Comparison of ENCODE assay signal across 7 mouse cellular contexts in the genomic region with DNA sequence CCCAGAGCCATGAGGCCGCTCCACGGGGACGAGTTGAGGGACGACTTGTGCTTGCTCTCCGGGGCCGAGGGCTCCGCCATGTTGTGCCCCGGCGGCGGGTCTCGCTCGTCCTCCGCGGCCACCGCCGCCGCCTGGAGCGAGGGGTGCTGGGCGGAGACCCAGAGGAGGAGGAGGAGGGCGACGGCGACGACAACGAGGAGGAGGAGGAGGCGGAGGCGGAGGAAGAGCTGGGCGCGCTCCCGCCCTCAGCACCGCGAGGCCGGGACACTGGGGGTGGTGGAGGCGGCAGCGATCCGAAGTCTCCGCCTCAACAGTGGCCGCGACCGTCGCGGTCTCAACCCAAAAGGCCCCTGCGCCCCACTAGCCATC. TPM values are rescaled to one million over a fixed set of nuclear protein-coding genes. Genes with fewer than 3 reads are reported as not detected.
DNase-seq lines count a peak whose midpoint lies in the region; ATAC-seq and TF ChIP-seq lines count a peak whose summit lies in the region.

No protein-coding gene starts in this region.

- no peak for TF ChIP-seq CTCF in testis, adult 2 months (IDR thresholded peaks at IDR 0.05; ENCODE audit: control insufficient read depth, insufficient read depth, insufficient replicate concordance, low read depth, low read length)
- no peak for TF ChIP-seq CTCF in liver, postnatal 0 days (IDR thresholded peaks at IDR 0.05; ENCODE audit: low read depth)
- TF ChIP-seq CTCF in small intestine, adult 2 months (IDR thresholded peaks at IDR 0.05; ENCODE audit: extremely low read depth, insufficient read length, insufficient replicate concordance, low read depth, low read length) = no peak

- H3K4me3 ChIP-seq in testis, adult 2 months (ENCODE audit: control insufficient read depth, low read depth, low read length) = peak overlapping the region; percentile 88
- peak overlapping the region; percentile 98 for H3K4me3 ChIP-seq in embryonic facial prominence, embryonic 10.5 days
- H3K4me3 ChIP-seq in hindbrain, embryonic 13.5 days = peak overlapping the region; percentile 99
- peak overlapping the region; percentile 97 for H3K4me3 ChIP-seq in liver, postnatal 0 days (ENCODE audit: low read depth, low read length)
- peak overlapping the region; percentile 96 for H3K4me3 ChIP-seq in small intestine, adult 2 months (ENCODE audit: low read depth, low read length)

- under 1% methylated on average over 39 of the region's 42 CpGs for WGBS in embryonic facial prominence, embryonic 10.5 days
- under 1% methylated on average over 30 of the region's 42 CpGs for WGBS in hindbrain, embryonic 13.5 days
- WGBS in liver, postnatal 0 days (ENCODE audit: insufficient replicate concordance) = 0% methylated on average over 18 of the region's 42 CpGs
- under 1% methylated on average over 41 of the region's 42 CpGs for WGBS in small intestine, adult 2 months

- no peak for DNase-seq in testis, postnatal 14 days (ENCODE audit: low spot score)
- DNase-seq in embryonic facial prominence, embryonic 10.5 days (ENCODE audit: low spot score) = no peak
- DNase-seq in liver, postnatal 0 days = peak; percentile 87
- DNase-seq in spleen, postnatal 14 days (ENCODE audit: low spot score in 2 of 2) = no peak

- no peaks in the 10 kb centered on the region; the same call in 1 of the 2 replicates for H3K36me3 ChIP-seq in testis, adult 2 months (ENCODE audit: control insufficient read depth, insufficient read depth, low read length)
- no peaks in the 10 kb centered on the region for H3K36me3 ChIP-seq in embryonic facial prominence, embryonic 10.5 days (replicated peaks)
- no peaks in the 10 kb centered on the region for H3K36me3 ChIP-seq in hindbrain, embryonic 13.5 days
- no peaks in the 10 kb centered on the region for H3K36me3 ChIP-seq in liver, postnatal 0 days (replicated peaks; ENCODE audit: insufficient read depth, low read length)
- no peaks in the 10 kb centered on the region for H3K36me3 ChIP-seq in small intestine, adult 2 months (ENCODE audit: control insufficient read depth, insufficient read depth, low read length)

- TF ChIP-seq EP300 in liver, postnatal 0 days (IDR thresholded peaks at IDR 0.05; ENCODE audit: low read depth) = no peak

- no peak for TF ChIP-seq POLR2A in testis, adult 2 months (IDR thresholded peaks at IDR 0.05; ENCODE audit: control insufficient read depth, low read depth, low read length)
- TF ChIP-seq POLR2A in small intestine, adult 2 months (IDR thresholded peaks at IDR 0.05; ENCODE audit: low read depth, low read length) = no peak; the same call in 1 of the 2 replicates

- peak overlapping the region; percentile 72 for H3K4me2 ChIP-seq in hindbrain, embryonic 13.5 days
- H3K4me2 ChIP-seq in liver, postnatal 0 days (ENCODE audit: low read depth, low read length) = peak overlapping the region; percentile 63

- H3K9me3 ChIP-seq in embryonic facial prominence, embryonic 10.5 days = no peaks in the 10 kb centered on the region
- no peaks in the 10 kb centered on the region for H3K9me3 ChIP-seq in hindbrain, embryonic 13.5 days
- H3K9me3 ChIP-seq in liver, postnatal 0 days (ENCODE audit: low read length) = no peaks in the 10 kb centered on the region

- peak overlapping the region; percentile 92 for H3K27ac ChIP-seq in testis, adult 2 months (ENCODE audit: control insufficient read depth, insufficient read depth, low read depth, low read length)
- H3K27ac ChIP-seq in embryonic facial prominence, embryonic 10.5 days (replicated peaks) = peak overlapping the region; percentile 99
- H3K27ac ChIP-seq in hindbrain, embryonic 13.5 days = peak overlapping the region; percentile 99
- peak overlapping the region; percentile 85 for H3K27ac ChIP-seq in liver, postnatal 0 days (ENCODE audit: low read depth)
- H3K27ac ChIP-seq in small intestine, adult 2 months (ENCODE audit: insufficient read depth, low read depth, low read length) = peak overlapping the region; percentile 96

- H3K27me3 ChIP-seq in testis, adult 2 months (ENCODE audit: control insufficient read depth, insufficient read depth, low read length) = no peaks in the 10 kb centered on the region
- no peaks in the 10 kb centered on the region for H3K27me3 ChIP-seq in embryonic facial prominence, embryonic 10.5 days (replicated peaks; ENCODE audit: low read depth, poor library complexity, severe bottlenecking)
- no peaks in the 10 kb centered on the region for H3K27me3 ChIP-seq in hindbrain, embryonic 13.5 days
- no peaks in the 10 kb centered on the region for H3K27me3 ChIP-seq in liver, postnatal 0 days (ENCODE audit: insufficient read depth, low read length)
- no peaks in the 10 kb centered on the region for H3K27me3 ChIP-seq in small intestine, adult 2 months (ENCODE audit: control insufficient read depth, insufficient read depth, low read length)

- H3K9ac ChIP-seq in hindbrain, embryonic 13.5 days = peak overlapping the region; percentile 98
- H3K9ac ChIP-seq in liver, postnatal 0 days (replicated peaks) = peak overlapping the region; percentile 99

- H3K4me1 ChIP-seq in testis, adult 2 months (ENCODE audit: control insufficient read depth, insufficient read depth, low read length) = peaks cover 6% of the 10 kb centered on the region
- peaks cover 48% of the 10 kb centered on the region for H3K4me1 ChIP-seq in embryonic facial prominence, embryonic 10.5 days
- H3K4me1 ChIP-seq in hindbrain, embryonic 13.5 days (replicated peaks) = peaks cover 32% of the 10 kb centered on the region
- H3K4me1 ChIP-seq in liver, postnatal 0 days (ENCODE audit: insufficient read depth) = peaks cover 28% of the 10 kb centered on the region
- H3K4me1 ChIP-seq in small intestine, adult 2 months (ENCODE audit: control insufficient read depth, insufficient read depth, insufficient read length, low read length) = peaks cover 8% of the 10 kb centered on the region; the same call in 1 of the 2 replicates

- peak; percentile 78; the same call in 1 of the 2 replicates for ATAC-seq in hindbrain, embryonic 13.5 days (ENCODE audit: low FRiP score)
- peak; percentile 67 for ATAC-seq in liver, postnatal 0 days

RNA-seq across cellular contexts. Expression of a gene that starts 0.3 kb away (rescaled TPM):
- 256 and 270 TPM in 2 replicates for polyA plus RNA-seq in testis, adult 2 months (2012; rRNA removed)
- 85.4 and 93.6 TPM in 2 replicates for polyA plus RNA-seq in embryonic facial prominence, embryonic 10.5 days (2016; fragmentation: Nextera tagmentation; extraction: Ambion mirVana)
- polyA plus RNA-seq in hindbrain, embryonic 13.5 days (2015; fragmentation: Nextera tagmentation; extraction: Ambion mirVana) = 81.7 and 88.4 TPM in 2 replicates
- polyA plus RNA-seq in liver, postnatal 0 days (2015; fragmentation: Nextera tagmentation; extraction: Ambion mirVana) = 41.8 and 43.8 TPM in 2 replicates
- 30.3 and 51.1 TPM in 2 replicates for polyA plus RNA-seq in small intestine, adult 2 months (2012; rRNA removed)
